Mouse (Mus musculus): ENCODE measurements around the gene 9330159F19Rik.

Gene 9330159F19Rik

DNA sequence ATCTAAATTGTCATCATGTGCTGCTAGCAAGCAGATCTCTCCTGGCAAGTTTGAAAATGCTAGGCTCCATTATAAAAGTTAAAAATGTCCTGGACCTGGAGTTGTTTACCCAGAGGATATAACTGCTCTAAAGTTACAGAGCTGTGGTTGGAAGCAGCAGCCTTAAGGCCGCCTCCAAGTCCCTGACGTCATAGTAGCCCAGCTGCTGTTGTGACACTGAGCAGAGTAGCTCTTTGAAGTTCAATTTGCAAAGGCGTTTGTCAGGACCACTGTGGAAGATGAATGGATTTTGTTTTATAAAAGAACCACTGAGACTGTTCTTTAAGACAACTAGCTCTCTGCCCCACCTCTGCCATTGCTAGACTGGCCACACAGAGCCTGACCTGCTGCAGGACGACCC, at the start of gene 9330159F19Rik:
9330159F19Rik (plus strand) TSS at position 154 of the 400 bp plus-strand sequence.
- in situ Hi-C loops (cut with MboI; ENCODE audit: unreplicated experiment in 2 of 2): no loop called here

DNA sequence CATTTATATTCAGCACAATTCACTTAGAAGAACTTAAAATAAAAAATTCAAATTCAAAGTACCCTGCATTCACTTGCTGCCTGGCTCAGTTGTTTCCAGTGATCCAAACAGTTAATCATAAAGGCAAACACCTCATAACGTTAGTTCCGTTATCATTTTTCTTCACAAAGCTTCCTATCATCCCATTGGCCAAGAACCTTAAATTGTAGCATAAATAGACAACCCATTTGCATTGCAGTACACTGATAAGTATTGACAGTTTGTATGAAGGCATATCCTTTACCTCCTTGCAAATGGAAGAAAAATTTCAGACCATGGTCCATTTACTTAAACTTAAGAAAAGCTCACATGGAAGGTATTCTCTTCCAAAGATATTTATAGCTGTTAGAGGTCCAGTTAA, 49.7 kb upstream of the 9330159F19Rik start:
- in situ Hi-C loops (cut with MboI; ENCODE audit: unreplicated experiment in 2 of 2): no loop called here

DNA sequence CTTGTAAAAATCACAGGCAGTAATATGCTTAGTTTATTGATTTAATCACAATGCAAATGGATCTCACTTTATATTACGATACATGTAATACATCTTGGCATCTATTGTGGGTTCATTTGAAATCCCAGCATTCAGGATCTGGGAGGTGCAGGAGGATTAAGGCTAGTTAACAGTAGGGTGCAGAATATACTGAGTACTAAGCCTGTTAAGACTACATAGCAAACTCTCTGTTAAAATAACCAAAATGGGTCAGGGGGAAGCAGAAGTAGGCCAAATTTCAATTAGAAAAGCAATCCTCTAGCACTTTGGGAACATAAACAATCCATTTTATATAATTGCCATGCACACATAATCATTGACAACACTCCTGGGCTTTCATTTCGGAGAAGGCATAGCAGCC, 37.6 kb upstream of the 9330159F19Rik start:
- in situ Hi-C loops (cut with MboI; ENCODE audit: unreplicated experiment in 2 of 2): no loop called here

- in situ Hi-C loops (cut with MboI; ENCODE audit: unreplicated experiment in 2 of 2): no loop called here
Measured at GRCm38 (mm10) chr10:29175656-29176055, 35.8 kb upstream of the 9330159F19Rik start.

DNA sequence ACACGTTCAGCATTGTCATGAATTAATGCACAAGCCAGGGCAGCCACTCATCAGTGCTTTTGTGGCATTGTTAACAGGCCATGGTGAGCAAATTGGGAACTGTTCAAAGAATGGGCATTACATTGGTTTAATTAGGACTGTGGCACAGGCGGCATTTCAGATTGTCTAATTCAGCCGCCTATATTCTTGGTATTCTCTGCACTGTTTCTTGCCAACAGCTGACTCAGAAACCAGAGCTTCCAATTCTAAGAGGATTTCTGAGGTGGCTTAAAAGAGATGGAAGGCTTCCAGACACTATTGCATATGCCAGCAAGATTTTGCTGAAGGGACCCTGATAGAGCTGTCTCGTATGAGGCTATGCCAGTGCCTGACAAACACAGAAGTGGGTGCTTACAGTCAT, 34.5 kb upstream of the 9330159F19Rik start:
- in situ Hi-C loops (cut with MboI; ENCODE audit: unreplicated experiment in 2 of 2): no loop called here

- in situ Hi-C loops (cut with MboI; ENCODE audit: unreplicated experiment in 2 of 2): no loop called here
Measured at GRCm38 (mm10) chr10:29178003-29178402, 33.4 kb upstream of the 9330159F19Rik start.

DNA sequence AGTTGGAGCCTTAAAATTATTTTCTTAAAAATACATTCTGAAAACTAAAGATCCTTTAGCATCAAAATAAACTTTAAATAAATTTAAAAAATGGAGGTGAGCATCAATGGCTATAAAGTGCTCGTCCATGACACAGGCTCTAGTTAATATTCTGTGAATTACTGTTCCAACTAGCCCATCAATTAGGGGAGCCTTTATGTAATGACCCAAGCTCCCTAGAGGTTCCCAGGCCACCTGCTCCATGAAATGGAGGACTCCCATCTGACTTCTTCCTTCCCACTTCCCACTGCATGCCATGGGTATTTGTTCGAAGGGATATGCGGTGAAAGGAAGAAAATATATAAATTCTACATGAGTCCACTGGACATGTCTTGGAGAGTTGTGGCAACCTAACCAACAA, 31.2 kb upstream of the 9330159F19Rik start:
- in situ Hi-C loops (cut with MboI; ENCODE audit: unreplicated experiment in 2 of 2): no loop called here

GRCm38 (mm10) chr10:29181046-29181445, 30.4 kb upstream of the 9330159F19Rik start:
- in situ Hi-C loops (cut with MboI; ENCODE audit: unreplicated experiment in 2 of 2): no loop called here

DNA sequence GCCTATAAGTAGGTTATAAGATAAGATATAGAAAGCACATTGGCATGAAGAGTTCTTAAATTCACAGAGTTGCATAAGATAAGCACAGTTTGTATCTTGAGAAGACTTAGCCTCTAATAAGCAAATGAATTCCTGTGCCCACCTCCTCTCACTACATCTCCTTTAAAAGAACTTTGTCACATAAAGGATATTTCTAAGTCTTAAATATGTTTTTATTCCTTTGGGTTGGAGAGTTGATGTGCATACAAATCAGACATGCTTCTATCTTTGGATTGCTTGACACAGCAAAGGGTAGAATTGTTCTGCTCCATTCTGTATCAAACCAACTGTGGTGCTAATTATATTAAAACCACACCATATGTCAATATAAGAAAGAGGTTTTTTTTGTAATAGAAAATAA, 17.6 kb upstream of the 9330159F19Rik start:
- in situ Hi-C loops (cut with MboI; ENCODE audit: unreplicated experiment in 2 of 2): no loop called here

DNA sequence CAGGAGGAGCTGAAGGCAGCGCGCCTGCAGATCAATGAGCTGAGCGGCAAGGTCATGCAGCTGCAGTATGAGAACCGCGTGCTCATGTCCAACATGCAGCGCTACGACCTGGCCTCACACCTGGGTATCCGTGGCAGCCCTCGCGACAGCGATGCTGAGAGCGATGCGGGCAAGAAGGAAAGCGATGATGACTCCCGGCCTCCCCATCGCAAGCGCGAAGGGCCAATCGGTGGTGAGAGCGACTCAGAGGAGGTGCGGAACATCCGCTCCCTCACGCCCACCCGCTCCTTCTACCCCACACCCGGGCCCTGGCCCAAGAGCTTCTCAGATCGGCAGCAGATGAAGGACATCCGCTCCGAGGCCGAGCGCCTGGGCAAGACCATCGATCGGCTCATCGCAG, 14.6 kb upstream of the 9330159F19Rik start:
- in situ Hi-C loops (cut with MboI; ENCODE audit: unreplicated experiment in 2 of 2): no loop called here

DNA sequence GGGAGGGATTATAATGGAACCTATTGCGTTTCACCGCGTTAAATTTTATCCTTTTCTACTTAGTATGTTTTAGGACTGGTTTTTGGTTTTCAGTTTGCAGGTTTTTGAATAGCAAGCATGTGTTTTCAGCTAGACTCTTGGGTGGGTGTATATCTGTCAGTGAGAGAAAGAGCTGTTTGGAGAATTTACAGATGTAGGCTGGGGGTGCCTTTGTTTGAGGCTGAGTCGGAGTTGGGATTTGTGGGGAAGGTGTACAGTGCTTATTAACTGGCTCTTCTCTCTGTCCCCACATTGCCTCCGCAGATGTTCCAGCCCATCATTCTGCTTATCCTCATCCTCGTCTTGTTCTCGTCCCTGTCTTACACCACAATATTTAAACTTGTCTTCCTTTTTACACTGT, 12.8 kb upstream of the 9330159F19Rik start, which contains the start of gene Gm49353:
Gm49353 (plus strand) TSS at position 313 of the 400 bp plus-strand sequence.
- in situ Hi-C loops (cut with MboI; ENCODE audit: unreplicated experiment in 2 of 2): no loop called here

GRCm38 (mm10) chr10:29199835-29200234, 11.6 kb upstream of the 9330159F19Rik start:
- in situ Hi-C loops (cut with MboI; ENCODE audit: unreplicated experiment in 2 of 2): no loop called here

DNA sequence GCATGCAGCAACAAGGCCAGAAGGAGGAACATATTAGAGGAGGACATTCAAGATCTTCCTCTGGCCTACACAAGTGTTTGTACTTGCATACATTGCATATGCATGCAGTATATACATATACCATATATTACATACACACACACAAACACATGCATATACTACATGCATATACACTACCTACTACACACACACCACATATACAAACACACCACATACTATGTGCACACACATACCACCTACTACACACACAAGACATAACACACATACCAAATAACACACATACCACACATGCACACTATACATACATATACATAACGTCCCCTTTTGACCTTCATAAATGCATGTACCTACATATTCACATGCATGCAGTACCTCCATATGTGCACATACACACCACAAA, 10.8 kb upstream of the 9330159F19Rik start:
- in situ Hi-C loops (cut with MboI; ENCODE audit: unreplicated experiment in 2 of 2): no loop called here

GRCm38 (mm10) chr10:29206730-29207129, 4.7 kb upstream of the 9330159F19Rik start:
- in situ Hi-C loops (cut with MboI; ENCODE audit: unreplicated experiment in 2 of 2): no loop called here

- in situ Hi-C loops (cut with MboI; ENCODE audit: unreplicated experiment in 2 of 2): no loop called here
Measured at GRCm38 (mm10) chr10:29208735-29209134, 2.7 kb upstream of the 9330159F19Rik start.

DNA sequence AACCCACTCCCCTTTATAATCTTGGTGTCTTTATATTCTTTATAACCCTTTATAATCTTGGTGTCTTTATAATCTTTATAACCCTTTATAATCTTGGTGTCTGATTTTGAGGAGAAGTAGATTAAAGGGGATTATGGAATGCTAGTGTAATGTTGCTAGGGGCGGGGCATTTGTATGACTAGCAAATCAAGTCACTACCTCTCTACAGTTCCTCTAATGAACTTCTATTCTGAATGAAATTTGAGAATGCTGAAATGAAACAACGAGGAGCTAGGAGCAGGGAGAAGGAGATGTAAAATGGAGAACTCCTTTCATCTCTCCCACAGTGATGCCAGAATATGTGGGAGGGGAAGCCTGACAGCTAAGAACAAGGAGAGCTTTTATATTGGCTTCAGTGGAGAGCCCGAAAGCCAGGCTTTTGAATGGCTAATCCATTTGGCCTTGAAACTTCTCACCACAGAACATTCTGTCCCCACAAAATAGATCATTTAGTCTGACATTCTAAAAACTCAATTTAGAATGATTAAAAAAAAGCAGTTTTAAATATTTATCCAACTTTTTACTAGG, 2.2 kb downstream of the 9330159F19Rik start:
- in situ Hi-C loops (cut with MboI; ENCODE audit: unreplicated experiment in 2 of 2): no loop called here

DNA sequence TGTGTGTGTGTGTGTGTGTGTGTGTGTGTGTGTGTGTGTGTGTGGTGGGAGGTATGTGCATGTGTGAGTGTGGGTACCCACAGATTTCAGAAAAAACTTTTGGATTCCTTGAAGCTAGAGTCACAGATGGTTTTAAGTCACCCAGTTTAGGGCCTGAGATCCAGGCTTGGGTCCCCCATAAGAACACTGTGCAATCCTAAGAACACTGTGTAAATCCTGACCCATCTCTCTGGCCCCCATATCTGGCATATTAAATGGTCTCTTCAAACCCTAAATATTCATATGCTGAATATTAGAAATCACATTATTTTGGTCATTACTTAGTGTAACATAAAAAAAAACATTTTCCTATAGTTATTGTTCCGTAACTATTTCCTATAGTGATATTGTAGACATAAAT, 5.6 kb downstream of the 9330159F19Rik start:
- in situ Hi-C loops (cut with MboI; ENCODE audit: unreplicated experiment in 2 of 2): no loop called here

- in situ Hi-C loops (cut with MboI; ENCODE audit: unreplicated experiment in 2 of 2): no loop called here
Measured at GRCm38 (mm10) chr10:29217451-29217850, 6.0 kb downstream of the 9330159F19Rik start.

DNA sequence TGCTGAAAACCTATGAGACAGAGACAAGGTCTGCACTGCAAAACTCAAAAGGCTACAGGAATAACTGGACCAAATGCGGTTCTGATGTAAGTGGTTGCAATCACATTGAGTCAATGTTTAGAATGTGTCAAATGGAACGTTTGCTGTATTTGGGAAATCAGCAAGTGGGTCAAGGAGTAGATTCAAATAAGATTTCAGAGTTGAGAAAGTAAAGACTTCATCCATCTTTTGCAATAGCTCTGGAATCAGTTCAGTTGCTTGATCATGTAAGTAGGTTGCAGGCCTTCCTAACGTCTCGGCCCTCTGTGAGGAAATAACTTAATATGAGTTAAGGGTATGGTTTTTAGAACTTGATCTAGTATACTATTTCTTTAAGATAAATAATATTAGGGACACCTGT, 13.9 kb downstream of the 9330159F19Rik start:
- in situ Hi-C loops (cut with MboI; ENCODE audit: unreplicated experiment in 2 of 2): no loop called here

GRCm38 (mm10) chr10:29231208-29231607, 19.8 kb downstream of the 9330159F19Rik start:
- in situ Hi-C loops (cut with MboI; ENCODE audit: unreplicated experiment in 2 of 2): no loop called here

Data from v-Abl transformed pro-B cells (cell line).